Mouse (Mus musculus) 416B (cell line): ENCODE data around the gene Ccdc62.

Source experiments
- DNase-seq: peaks from one replicate; pipeline ENCODE4 v3.0.0; 2011; ENCODE audit warnings: low read depth

Ccdc62 gene

DNA sequence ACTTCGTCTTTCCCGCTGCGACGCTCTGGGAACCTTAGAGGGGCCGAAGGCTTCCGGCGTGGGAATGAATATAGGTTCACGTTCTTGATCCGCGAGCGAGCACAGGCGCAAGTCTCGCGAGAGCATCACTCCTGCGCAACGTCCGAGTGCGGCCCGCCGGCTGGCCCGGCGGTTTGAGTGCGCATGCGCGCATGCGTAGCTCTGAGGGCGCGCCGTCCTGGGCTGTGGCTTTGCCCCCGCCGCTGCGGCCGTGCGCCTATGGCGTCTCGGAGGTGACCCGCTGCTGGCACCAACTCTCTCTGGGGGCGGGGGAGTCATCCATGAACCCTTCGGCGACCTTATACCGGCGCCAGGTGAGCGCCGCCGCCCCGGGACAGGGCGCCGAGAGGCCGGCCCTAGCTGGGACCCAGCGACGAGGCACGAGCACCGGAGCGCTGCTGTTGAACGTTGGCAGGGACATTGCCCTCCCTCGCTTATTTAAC lies at the start of gene Ccdc62:
Gene Ccdc62, plus strand, starts transcription at position 172 of the 482 bp plus-strand sequence.
- peak; percentile 97 for DNase-seq

DNA sequence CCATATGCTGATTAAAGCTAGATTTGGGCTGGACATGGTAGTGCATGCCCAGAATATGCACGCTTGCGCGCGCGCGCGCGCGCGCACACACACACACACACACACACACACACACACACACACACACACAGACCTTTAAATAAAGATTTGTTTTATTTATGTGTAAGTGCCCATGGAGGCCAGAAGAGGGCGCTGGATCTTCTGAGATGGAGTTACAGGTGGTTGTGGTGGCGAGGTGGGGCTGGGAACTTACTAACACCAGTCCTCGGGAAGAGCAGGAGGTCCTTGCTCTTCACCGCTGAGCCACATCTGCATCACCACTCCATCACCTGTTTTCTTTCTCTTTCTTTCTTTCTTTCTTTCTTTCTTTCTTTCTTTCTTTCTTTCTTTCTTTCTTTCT lies 49.7 kb upstream of the Ccdc62 start:
- DNase-seq: no peak

DNA sequence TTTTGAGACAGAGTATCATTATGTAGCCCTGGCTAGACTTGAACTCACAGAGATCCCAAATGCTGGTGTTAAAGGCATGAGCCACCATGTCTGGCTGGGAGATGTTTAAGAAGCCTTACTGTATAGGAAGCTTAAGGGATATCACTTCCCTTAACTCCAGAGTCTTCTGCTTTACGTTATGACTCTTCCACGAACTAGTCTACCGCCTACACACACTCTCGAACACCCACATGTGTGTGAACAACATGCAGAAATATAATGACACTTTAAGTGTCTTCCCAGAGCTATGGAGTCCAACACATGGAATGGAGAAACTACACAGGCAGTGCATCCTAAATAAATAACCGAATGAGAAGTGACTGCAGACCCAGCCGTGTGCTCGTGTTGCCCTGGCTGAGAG lies 46.6 kb upstream of the Ccdc62 start:
- no peak for DNase-seq

DNA sequence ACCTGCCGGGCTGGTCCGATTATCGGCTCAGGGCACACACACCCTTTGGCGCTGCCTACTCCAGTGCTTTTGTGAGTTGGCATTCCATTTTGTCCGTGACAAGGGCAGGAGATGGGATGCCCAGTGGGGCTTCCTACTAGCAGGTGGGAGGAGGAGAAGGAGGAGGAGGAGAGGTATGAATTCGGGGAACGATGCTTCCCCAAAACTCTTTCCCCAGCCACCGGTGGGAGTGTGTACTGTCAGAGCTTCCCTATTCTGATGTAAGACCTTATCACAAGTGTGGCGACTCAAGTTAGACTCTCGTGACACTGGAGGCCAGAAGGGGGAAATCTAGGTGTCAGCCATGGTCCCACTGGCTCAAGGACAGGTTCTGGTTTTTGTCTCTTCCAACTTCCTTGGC lies 46.1 kb upstream of the Ccdc62 start:
- no peak for DNase-seq

DNA sequence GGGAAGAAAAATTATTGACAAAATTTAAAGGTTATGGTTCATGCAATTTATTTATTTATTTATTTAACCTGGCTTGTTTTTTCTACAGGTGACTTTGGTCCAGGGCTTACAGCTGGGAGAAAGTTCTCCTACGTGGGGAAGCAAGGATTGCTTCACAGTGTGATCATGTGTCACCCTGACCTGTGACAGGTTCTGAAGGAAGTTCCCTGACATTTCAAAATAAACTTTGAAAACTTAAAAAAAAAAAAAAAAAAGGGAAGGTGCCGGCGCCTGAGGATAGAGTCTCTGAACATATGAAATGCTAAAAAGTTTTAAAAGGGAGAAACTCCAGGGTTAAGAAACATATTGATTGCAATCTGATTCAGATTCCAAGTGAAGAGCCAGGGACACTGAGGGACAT lies 44.1 kb upstream of the Ccdc62 start:
- no peak for DNase-seq

DNA sequence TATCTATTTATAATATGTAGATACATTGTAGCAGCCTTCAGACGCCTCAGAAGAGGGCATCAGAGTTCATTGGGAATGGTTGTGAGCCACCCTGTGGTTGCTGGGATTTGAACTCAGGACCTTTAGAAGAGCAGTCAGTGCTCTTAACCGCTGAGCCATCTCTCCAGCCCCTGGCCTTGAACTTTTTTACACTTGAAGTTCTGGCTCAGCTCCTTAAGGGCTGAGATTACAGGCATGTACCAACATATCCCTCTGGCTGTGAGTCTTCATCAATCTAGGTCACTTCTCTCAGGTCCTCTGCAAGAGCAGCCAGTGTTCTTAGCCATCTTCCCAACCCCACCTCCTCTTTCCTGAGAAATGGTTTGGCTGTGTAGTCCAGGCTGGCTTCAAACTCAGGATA lies 40.2 kb upstream of the Ccdc62 start:
- no peak for DNase-seq

DNA sequence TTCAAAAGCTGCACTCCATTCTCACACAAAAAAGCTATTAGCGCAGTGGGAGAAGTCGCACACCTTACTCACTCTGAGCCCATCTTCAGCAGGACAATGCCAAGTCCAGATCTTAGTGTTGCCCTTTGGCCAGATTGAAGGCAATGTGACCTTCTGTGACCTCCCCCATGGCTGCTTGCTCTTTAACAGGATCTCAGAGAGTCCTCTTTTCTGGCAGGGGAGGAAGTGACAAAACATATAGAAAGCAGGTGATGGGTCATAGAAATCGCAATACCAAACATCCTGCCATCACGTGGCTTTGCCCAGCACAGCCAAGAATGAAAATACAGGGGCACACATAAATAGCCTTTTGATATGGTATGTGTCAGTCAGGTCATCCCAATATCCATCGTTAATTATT lies 39.5 kb upstream of the Ccdc62 start:
- no peak for DNase-seq

DNA sequence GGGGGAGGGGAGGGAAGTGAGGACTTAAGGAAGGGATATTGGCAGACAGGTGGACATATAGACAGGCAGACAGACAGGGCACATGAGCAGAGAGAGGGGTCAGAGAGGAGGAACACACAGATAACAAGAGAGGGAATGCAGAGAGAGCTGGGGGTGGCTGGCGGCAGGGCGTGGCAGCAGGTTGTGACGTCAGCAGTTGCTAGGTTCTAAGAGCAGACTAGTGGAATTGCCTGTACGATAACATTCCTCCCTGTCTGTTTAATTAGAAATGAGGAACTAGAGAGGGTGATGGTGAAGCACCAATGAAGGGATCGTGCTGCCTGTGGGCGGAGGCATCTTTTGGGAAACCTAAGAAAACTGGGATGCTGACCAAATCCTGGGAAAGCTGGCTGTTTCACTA lies 38.8 kb upstream of the Ccdc62 start:
- peak; percentile 84 for DNase-seq

DNA sequence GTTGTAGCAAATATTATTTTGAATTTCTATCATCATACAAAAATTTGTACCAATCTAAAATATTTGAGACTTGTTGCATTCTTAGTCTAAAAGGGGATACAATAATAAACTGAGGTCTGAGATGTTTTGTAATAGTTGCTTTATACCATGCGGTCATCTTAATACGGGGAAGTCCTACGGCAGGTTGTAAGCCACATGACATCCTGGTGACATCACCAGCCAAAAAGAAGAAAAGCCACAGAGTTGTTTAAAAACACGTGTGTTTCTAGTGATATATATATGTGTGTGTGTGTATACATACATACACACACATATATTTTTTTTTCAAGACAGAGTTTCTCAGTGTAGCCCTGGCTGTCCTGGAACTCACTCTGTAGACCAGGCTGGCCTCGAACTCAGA lies 37.0 kb upstream of the Ccdc62 start:
- peak; percentile 74 for DNase-seq

DNA sequence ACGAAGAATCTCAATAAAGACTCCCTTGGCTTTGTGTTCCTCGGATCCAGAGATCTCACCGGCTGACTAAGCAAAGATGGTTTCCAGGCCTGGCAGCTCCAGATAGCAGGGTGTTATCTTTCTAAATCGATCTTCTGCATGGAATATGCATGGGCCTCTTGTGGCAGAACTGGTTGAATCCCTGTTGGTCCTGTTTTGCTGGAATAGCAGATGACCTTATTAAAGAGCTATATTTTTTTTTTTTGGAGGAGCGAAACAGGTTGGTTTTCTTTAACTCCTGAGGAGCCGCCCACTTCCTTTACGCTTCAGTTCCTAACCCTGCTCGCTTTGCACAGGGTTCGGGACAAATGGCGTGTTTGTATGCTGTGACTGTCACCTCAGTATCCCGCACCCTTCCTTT lies 34.1 kb upstream of the Ccdc62 start:
- no peak for DNase-seq

DNA sequence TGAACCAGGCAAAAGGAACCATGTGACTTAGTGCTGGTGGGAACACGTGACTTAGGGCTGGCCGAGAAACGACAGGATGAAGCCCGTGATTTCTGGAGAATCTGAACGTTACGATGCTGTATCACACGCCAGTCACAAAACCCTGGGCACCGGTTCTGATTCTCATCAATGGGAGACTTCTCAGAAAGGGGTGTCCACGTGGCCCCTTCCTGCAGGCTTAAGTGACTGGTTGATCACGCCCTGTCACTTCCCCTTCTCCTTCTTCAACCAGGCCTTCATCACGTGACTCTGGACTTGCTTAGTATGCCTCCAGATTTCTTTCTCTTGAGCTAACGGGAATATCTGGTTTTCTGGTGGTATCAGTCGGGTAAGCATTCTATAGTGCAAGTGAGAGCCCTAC lies 33.1 kb upstream of the Ccdc62 start:
- peak; percentile 68 for DNase-seq

DNA sequence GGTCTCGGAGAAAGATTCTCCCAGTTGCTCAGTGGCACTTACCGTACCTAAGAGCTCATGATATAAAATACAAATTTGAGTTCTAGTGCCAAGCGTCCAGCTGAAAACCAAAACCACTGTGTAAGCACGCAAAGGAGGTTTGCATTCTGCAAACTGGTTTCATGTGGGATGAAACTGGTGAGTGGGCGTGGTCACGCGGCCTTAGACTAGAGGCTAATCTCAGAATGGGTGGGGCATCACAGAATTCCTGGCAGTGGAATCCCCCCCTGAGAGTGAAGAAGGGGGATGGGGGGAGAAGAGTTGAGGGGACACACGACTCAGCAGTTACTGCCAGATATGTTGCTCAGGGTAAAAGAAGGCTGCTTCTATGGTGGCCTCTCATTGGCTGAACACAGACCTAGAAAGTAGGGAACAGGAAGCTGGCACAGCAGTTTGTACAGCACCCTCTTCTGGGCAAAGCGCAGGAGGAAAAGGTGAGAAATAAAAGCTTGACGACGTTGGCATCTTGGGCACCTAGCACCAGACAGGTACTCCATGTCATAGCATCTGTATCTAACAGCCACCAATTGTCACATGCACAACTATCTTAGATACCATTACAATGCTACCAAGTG lies 26.3 kb upstream of the Ccdc62 start:
- peak; percentile 58 for DNase-seq

DNA sequence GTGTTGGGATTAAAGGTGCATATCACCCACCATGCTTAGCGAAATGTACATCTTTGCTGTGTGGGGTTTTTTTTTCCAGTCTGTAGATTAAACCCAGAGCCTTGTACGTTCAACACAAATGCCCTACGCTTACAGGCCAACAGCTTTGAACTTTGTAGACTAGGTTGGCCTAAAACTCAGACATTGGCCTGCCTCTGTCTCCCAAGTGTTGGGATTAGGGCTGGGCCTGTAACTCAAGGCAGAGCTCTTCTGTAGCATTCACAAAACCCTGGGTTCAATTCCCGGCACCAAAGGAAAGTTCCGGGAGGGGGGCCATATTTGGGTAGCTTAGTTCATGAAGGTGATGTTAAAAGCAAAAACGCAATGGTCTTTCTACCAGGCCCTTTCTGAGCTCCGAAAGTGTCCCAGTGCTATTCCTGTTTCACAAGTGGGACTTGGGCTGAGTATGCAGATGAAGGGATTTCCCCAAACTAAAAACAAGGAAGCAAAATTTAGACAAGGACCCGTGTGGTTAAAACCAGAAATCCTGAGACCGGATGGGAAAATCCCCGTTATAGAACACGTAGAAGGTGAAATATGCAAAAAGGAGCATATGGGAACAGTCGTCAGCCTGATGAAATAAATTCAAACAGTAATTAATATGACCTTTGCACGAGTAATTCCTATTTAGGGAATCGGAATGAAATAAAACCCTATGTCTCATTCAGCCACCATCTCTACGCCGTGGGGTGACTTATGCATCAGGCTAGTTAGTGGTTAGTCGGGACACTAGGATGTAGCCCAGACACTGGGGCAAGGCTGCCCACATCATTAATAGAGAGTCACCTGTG lies 24.1 kb upstream of the Ccdc62 start:
- peak; percentile 20 for DNase-seq

DNA sequence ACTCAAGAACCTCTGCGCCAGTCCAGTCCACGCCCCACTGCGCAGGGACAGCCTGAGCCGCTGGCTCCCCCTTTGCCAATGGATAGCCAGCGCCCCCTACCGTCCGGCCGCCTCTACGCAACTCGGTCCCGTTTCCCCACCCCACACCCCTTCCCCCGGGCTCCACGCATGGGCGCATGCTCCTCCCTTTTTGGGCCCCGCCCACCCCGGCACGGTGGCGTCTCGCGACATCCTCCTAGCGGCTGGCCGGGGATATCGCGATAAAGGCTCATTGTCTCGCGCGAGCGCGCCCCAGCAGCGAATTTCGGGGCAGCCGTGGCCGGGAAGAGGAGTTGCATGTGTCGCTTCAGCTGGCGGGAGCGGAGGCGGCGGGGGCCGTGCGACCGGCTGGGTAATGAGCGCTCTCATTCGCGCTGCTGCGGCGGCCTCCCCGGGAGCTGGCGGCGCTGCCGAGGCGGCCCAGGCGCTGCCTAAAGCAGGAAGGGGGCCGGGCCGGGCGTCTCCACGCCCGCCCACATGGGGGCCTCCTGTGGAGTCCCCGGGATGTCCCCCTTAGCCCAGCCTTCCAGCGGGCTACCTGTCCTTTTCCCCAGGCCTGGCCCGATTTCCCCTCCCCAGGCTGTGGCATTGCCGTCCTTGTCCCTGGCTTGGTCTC lies 23.4 kb upstream of the Ccdc62 start, which contains the start of gene Denr:
Gene Denr, plus strand, starts transcription at position 200 of the 655 bp plus-strand sequence.
- peak; percentile 97 for DNase-seq

DNA sequence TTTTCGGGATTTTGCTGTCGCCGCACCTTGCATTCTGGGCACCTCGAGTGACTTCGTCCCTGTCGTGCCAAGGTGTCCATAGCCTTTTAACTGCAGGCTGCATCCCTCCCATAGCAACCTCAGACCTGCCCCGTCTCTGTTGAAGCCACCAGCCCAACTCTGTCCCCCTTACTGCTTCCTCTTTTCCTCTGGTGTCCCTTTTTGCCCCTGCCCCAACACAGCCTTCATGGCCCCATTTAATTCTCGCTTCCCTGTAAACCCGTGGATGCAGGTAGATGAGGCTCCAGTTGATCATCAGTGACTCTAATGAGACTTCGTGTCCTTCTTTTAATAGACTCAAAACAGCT lies 22.9 kb upstream of the Ccdc62 start:
- DNase-seq: no peak

DNA sequence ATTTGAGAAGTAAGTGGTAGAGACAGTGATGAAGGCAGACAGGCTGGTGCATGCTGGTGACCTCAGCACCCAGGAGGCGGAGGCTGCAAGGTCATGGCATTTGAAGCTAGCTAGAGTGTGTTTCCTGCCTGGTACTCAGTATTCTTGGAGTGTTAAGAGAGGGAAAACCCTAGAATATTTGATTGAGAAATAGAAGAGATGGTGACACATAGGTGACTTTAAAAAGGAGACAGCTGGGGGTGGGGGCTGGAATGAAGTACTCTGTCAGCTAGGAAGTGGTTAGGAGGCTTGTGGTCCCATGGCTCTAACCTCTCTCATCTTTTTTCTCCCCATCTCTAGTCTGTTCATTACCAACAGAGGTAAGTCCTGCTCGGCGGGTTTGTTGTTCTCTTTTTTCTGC lies 15.6 kb upstream of the Ccdc62 start:
- peak; percentile 74 for DNase-seq

DNA sequence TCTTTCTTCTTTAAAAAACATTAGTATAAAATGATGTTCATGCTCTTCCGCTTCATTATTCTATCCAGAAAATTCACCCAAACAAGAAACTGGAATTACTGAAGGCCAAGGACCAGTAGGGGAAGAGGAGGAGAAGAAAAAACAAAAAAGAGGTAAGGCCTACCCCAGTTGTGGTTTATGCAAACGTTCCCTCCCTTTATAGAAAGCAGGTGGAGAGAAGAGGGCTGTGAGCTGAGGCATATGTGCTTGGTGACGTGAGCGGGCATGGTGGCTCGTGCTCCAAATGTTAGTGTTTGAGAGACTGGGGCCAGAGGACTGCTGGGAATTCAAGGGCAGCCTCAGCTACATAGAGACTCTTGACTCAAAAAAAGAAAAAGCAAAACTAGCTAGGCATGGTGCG lies 8.4 kb upstream of the Ccdc62 start:
- DNase-seq: no peak

DNA sequence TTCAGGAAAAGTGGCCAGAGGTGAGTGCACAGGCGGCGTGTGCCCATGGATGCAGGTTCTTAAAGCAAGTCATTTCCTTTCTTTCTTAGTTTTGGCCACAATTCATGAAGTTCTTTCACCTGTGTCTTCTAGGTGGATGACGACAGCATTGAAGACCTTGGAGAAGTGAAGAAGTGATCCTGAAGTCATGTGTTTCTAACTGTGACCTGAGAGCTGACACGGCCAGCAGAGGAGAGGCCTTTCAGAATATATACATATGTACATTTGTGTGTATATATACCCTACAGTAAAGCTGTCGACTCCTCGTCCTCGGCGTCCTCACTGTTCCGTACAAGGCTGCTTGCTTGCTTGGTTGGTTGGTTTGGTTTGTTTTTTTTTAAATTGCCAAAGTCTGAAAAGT lies 3.4 kb upstream of the Ccdc62 start, which contains the start of gene Gm43518:
Gene Gm43518, plus strand, starts transcription at position 301 of the 400 bp plus-strand sequence.
- DNase-seq: no peak

DNA sequence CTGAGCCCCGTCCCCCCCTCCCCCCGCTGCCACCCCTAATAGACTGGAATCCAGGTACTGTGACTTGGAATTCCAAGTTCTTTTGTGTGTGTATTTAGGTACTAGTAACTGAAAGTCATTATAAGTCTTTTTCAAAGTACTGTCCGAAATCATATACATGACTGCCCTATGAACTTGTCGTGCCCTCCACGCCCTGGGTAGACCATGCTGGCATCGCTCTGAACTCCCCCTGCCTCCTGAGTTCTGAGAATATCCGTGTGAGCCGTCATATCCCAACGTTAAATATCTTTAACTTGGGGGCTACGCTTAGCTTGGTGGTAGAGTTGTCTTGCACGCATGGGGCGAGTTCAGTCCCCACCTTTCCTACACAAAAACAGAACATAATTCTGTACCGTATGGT lies 652 bp downstream of the Ccdc62 start:
- DNase-seq: no peak

DNA sequence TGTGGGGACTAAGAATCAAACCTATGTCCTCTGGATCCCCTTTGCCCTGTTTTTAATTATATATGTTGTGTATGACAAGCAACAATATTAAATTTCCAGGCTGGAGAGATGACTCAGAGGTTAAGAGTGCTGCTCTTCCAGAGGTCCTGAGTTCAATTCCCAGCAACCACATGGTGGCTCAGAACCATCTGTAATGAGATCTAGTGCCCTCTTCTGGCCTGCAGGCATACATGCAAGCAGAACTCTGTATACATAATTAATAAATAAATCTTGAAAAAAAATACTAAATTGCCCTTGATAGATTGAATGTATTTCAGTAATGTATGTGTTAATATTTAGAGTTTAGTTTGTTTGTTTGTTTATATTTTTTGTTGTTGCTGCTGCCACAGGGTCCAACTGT lies 2.4 kb downstream of the Ccdc62 start:
- DNase-seq: no peak

DNA sequence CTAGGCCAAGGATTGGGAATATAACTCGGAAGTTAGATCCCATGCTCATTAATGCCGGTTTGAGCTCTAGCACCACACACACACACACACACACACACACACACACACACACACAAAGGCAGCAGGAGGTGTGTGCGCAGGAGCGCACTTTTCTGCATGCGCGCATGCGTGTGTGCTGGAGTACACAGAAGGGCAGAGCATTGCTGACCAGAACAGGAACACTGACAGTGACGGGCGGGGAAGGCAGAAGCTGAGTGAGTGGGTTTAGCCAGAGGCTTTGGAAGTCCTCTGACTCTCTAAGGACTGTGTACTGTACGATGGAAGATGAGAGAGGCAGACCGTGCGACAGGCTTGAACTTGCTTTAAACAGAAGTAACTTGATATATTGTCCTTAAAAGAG lies 3.1 kb downstream of the Ccdc62 start:
- DNase-seq: no peak

DNA sequence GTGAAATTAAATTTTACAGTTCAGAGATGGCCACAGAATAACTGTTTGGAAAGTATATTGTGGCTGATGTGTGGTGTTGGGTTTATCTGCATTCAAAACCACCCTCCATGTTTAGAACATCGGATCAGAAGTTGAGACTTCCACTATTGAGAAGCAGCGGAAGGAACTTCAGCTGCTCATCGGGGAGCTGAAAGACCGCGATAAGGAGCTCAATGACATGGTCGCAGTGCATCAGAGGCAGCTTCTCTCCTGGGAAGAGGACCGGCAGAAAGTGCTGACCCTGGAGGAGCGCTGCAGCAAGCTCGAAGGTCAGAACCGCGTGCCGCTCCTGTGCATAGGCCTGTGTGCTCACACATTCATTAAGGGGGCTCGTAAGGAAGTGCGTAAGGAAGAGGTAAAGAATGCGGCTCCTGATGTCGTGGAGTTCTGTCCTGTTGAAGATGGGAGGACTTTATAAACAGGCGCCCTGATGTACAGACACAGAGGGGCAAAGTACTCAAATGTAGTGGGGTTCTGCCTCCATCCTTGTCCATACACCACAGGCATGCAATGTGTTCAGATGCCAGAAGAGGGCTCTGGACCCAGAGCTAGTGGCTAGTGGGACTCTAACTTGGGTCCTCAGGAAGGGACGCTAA lies 3.6 kb downstream of the Ccdc62 start:
- peak; percentile 53 for DNase-seq

DNA sequence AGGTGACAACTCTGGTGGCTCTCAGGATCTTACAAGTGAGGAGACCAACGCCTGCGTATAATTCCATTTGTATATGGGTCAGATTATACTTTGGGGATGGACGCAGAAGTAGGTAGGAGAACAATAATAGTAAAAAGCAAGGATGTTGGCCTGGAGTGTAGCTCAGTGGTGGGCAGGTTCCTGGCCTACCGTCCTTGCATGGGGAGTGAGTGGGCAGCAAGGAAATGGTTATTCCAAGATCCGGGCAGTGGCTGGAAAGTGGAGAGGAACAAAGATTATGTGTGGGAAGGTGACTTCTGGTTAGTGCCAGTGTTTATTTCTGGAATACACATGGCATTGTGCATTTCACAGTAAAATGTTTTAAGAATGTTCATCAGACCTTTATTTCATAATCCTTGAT lies 5.5 kb downstream of the Ccdc62 start:
- DNase-seq: no peak
